Mouse (Mus musculus) embryonic fibroblast, embryonic 13.5 days (primary cell): ENCODE measurements at regions not wholly inside any gene's neighbourhood (a gene's known extent, or its start where the extent isn't known, plus 50 kb on each side); places are given as distances from the start of the nearest gene placed in this dataset.

Experiments used
- CTCF ChIP-seq: IDR thresholded peaks from 2 replicates; pipeline ENCODE4 v1.5.1; 2011; ENCODE audit warnings: mild to moderate bottlenecking, control low read depth, low read length, moderate library complexity, borderline replicate concordance; ENCODE audit not compliant: insufficient read depth
- POLR2A ChIP-seq: IDR thresholded peaks from 2 replicates; pipeline ENCODE4 v1.6.1; 2011; ENCODE audit warnings: low read depth, mild to moderate bottlenecking, control low read depth, low read length, moderate library complexity

GRCm38 (mm10) chr6:93599371-93599770 lies 656.1 kb upstream of the Adamts9 start:
- TF ChIP-seq CTCF (no peak), POLR2A (no peak)
